Mouse (Mus musculus) heart, postnatal 10 days (tissue): Measurements from ENCODE around the gene Bst1. TPM values are rescaled to one million over a fixed set of nuclear protein-coding genes. Genes with fewer than 3 reads are reported as not detected.

Source experiments
- DNase-seq, 2 experiments: peaks; one replicate each; pipeline ENCODE4 v3.0.0; 2021
- intact Hi-C: fragments of 180-260 bp; cut with DNase I; formaldehyde crosslinking; loops from one replicate; pipeline ENCODE4 v1.15.1; 2025
- total RNA-seq, 2 experiments: library from RNA; stranded (reverse); gene quantifications; 2 replicates each; pipeline ENCODE4 v1.2.3; 2021

Gene Bst1
- total RNA-seq = under 1 TPM; 0.96 to 0.99 TPM

- peak in 1 of 2 experiments; percentile 11 for DNase-seq
- intact Hi-C loops = no loop called here
Observed at GRCm38 (mm10) chr5:43818695-43819094, at the start of gene Bst1. Bst1 (plus strand) TSS chr5:43818885.

GRCm38 (mm10) chr5:43770618-43771354 is 47.9 kb upstream of the Bst1 start:
- DNase-seq = no peak
- intact Hi-C loops = no loop called here

GRCm38 (mm10) chr5:43771555-43771954 is 47.1 kb upstream of the Bst1 start:
- DNase-seq = no peak
- intact Hi-C loops = no loop called here

- DNase-seq = peak; percentile 23 to 35
Observed at GRCm38 (mm10) chr5:43776407-43776806, 42.3 kb upstream of the Bst1 start.

GRCm38 (mm10) chr5:43776993-43777392 is 41.7 kb upstream of the Bst1 start:
- no peak for DNase-seq
- intact Hi-C loops = no loop called here

More at GRCm38 (mm10) chr5:43776407-43776806, 42.3 kb upstream of the Bst1 start:
- intact Hi-C loops = no loop called here

GRCm38 (mm10) chr5:43778583-43778982 is 40.1 kb upstream of the Bst1 start:
- DNase-seq = no peak
- intact Hi-C loops = no loop called here

- intact Hi-C loops = loop anchor here (10.0 kb wide), 1 partner anchor 547 kb away; the partner anchor contains the start of gene Cpeb2
- DNase-seq = no peak
Observed at GRCm38 (mm10) chr5:43781423-43781976, 37.2 kb upstream of the Bst1 start.

- intact Hi-C loops = loop anchor here (2.0 to 10.0 kb wide), 2 partner anchors 27 to 547 kb away; partner anchors contain the start of gene Cpeb2
- DNase-seq = peak; percentile 83 to 86
Observed at GRCm38 (mm10) chr5:43781977-43782930, 36.4 kb upstream of the Bst1 start.

GRCm38 (mm10) chr5:43783996-43784395 is 34.7 kb upstream of the Bst1 start:
- DNase-seq = no peak
- intact Hi-C loops = loop anchor here (2.0 to 10.0 kb wide), 2 partner anchors 25 to 549 kb away; partner anchors contain the start of gene Cpeb2

GRCm38 (mm10) chr5:43786607-43787006 is 32.1 kb upstream of the Bst1 start:
- no peak for DNase-seq
- intact Hi-C loops = loop anchor here (10.0 kb wide), 1 partner anchor 552 kb away; the partner anchor contains the start of gene Cpeb2

GRCm38 (mm10) chr5:43787976-43788752 is 30.5 kb upstream of the Bst1 start:
- intact Hi-C loops = loop anchor here (10.0 kb wide), 1 partner anchor 553 kb away; the partner anchor contains the start of gene Cpeb2

GRCm38 (mm10) chr5:43792354-43792753 is 26.3 kb upstream of the Bst1 start:
- no peak for DNase-seq
- intact Hi-C loops = no loop called here

More at GRCm38 (mm10) chr5:43787976-43788752, 30.5 kb upstream of the Bst1 start:
- no peak for DNase-seq

- no peak for DNase-seq
- intact Hi-C loops = no loop called here
Observed at GRCm38 (mm10) chr5:43799530-43799929, 19.2 kb upstream of the Bst1 start.

- no peak for DNase-seq
- intact Hi-C loops = no loop called here
Observed at GRCm38 (mm10) chr5:43800700-43801099, 18.0 kb upstream of the Bst1 start.

GRCm38 (mm10) chr5:43801253-43801652 is 17.4 kb upstream of the Bst1 start:
- no peak for DNase-seq
- intact Hi-C loops = no loop called here

GRCm38 (mm10) chr5:43801798-43802197 is 16.9 kb upstream of the Bst1 start:
- no peak for DNase-seq
- intact Hi-C loops = no loop called here

- intact Hi-C loops = no loop called here
- DNase-seq = no peak
Observed at GRCm38 (mm10) chr5:43805401-43805800, 13.3 kb upstream of the Bst1 start.

GRCm38 (mm10) chr5:43806340-43806739 is 12.3 kb upstream of the Bst1 start:
- intact Hi-C loops = no loop called here
- no peak for DNase-seq

GRCm38 (mm10) chr5:43806914-43807313 is 11.8 kb upstream of the Bst1 start:
- intact Hi-C loops = no loop called here
- DNase-seq = no peak
